Mouse (Mus musculus) hindbrain, embryonic 16.5 days (tissue): ENCODE results near the gene Ppl. TPM values are rescaled to one million over a fixed set of nuclear protein-coding genes. Genes with fewer than 3 reads are reported as not detected.

Experiments
- ATAC-seq: fragments of 200-750 bp; cut with Nextera tagmentation; 2 replicates; pipeline ENCODE4 v1.8.0; 2017; ENCODE audit warnings: moderate TSS enrichment, moderate library complexity
- H3K27ac ChIP-seq: fragments of 300-500 bp; sonication (generic); 2 replicates; pipeline ENCODE4 v1.5.1; 2014; ENCODE audit warnings: low read depth, mild to moderate bottlenecking, control low read depth, low read length, moderate library complexity
- H3K27me3 ChIP-seq: fragments of 300-500 bp; sonication (generic); replicated peaks from 2 replicates; pipeline ENCODE4 v1.6.1; 2014; ENCODE audit warnings: low read length; ENCODE audit not compliant: control insufficient read depth, insufficient read depth
- H3K36me3 ChIP-seq: fragments of 300-500 bp; sonication (generic); 2 replicates; pipeline ENCODE4 v1.6.1; 2014; ENCODE audit warnings: mild to moderate bottlenecking, low read length, moderate library complexity, mixed read lengths; ENCODE audit not compliant: control insufficient read depth, insufficient read depth
- H3K4me1 ChIP-seq: fragments of 300-500 bp; sonication (generic); 2 replicates; pipeline ENCODE4 v1.6.1; 2014; ENCODE audit warnings: low read depth, low read length; ENCODE audit not compliant: control insufficient read depth, insufficient read depth
- H3K4me2 ChIP-seq: fragments of 300-500 bp; sonication (generic); 2 replicates; pipeline ENCODE4 v1.6.1; 2014; ENCODE audit warnings: mild to moderate bottlenecking, low read length, control low read depth, moderate library complexity
- H3K4me3 ChIP-seq: fragments of 300-500 bp; sonication (generic); 2 replicates; pipeline ENCODE4 v1.5.1; 2014; ENCODE audit warnings: mild to moderate bottlenecking, low read length, control low read depth, moderate library complexity
- H3K9ac ChIP-seq: fragments of 300-500 bp; sonication (generic); 2 replicates; pipeline ENCODE4 v1.6.1; 2014; ENCODE audit warnings: low read depth, mild to moderate bottlenecking, control low read depth, low read length, moderate library complexity
- H3K9me3 ChIP-seq: fragments of 300-500 bp; sonication (generic); 2 replicates; pipeline ENCODE4 v1.6.1; 2014; ENCODE audit warnings: mild to moderate bottlenecking, low read length, moderate library complexity; ENCODE audit not compliant: control insufficient read depth
- WGBS: fragments of 180-500 bp; shearing (Covaris S2); extraction: QIAGEN DNeasy Blood & Tissue Kit; methylation state at CpG from one replicate; pipeline ENCODE4 v1.1.7; 2014; 5-methylcytosine and 5-hydroxymethylcytosine counted together
- polyA plus RNA-seq: library from polyadenylated mRNA; unstranded; fragments of >200 nt; fragmentation: Nextera tagmentation; extraction: Ambion mirVana; gene quantifications from 2 replicates; pipeline ENCODE4 v1.2.1, GENCODE M21; 2015

The Ppl gene
- polyA plus RNA-seq, 1 experiment from 2014 or later, result 0.16 TPM

- no peaks in the 10 kb centered on the region for H3K27me3 ChIP-seq
- no peaks in the 10 kb centered on the region for H3K4me1 ChIP-seq
- no peak for ATAC-seq
- no peaks in the 10 kb centered on the region for H3K9me3 ChIP-seq
- 97% methylated on average over 7 of the region's 7 CpGs for WGBS
- no peak overlapping the region for H3K27ac ChIP-seq
- no peak overlapping the region for H3K4me2 ChIP-seq
- no peak overlapping the region for H3K4me3 ChIP-seq
- H3K36me3 ChIP-seq, result peaks cover 46% of the 10 kb centered on the region
- H3K9ac ChIP-seq, result no peak overlapping the region
Observed at GRCm38 (mm10) chr16:5071974-5072373, 60.2 kb downstream of the Ppl start.

- Histone ChIP-seq H3K4me2 (no peak overlapping the region), H3K4me3 (no peak overlapping the region), H3K27me3 (no peaks in the 10 kb centered on the region), H3K36me3 (peaks cover 43% of the 10 kb centered on the region), H3K9ac (no peak overlapping the region), H3K27ac (no peak overlapping the region), H3K9me3 (no peaks in the 10 kb centered on the region), H3K4me1 (no peaks in the 10 kb centered on the region)
- WGBS, result 87% methylated on average over 3 of the region's 3 CpGs
- ATAC-seq, result no peak
Observed at GRCm38 (mm10) chr16:5070321-5070720, 61.9 kb downstream of the Ppl start.

- no peak overlapping the region for H3K9ac ChIP-seq
- no peak for ATAC-seq
- H3K4me3 ChIP-seq, result no peak overlapping the region
- 97% methylated on average over 4 of the region's 4 CpGs for WGBS
- no peaks in the 10 kb centered on the region for H3K4me1 ChIP-seq
- no peak overlapping the region for H3K4me2 ChIP-seq
- H3K27ac ChIP-seq, result no peak overlapping the region
- no peaks in the 10 kb centered on the region for H3K27me3 ChIP-seq
- H3K36me3 ChIP-seq, result peaks cover 28% of the 10 kb centered on the region
- no peaks in the 10 kb centered on the region for H3K9me3 ChIP-seq
Observed at GRCm38 (mm10) chr16:5063472-5063871, 68.7 kb downstream of the Ppl start.

GRCm38 (mm10) chr16:5058114-5058513, 74.1 kb downstream of the Ppl start:
- H3K9me3 ChIP-seq, result no peaks in the 10 kb centered on the region
- H3K4me3 ChIP-seq, result no peak overlapping the region
- H3K4me1 ChIP-seq, result no peaks in the 10 kb centered on the region
- H3K36me3 ChIP-seq, result peaks cover 9% of the 10 kb centered on the region
- 94% methylated on average over 1 of the region's 1 CpGs for WGBS
- H3K27ac ChIP-seq, result no peak overlapping the region
- ATAC-seq, result no peak
- H3K27me3 ChIP-seq, result no peaks in the 10 kb centered on the region
- H3K9ac ChIP-seq, result no peak overlapping the region
- H3K4me2 ChIP-seq, result no peak overlapping the region

GRCm38 (mm10) chr16:5050251-5051110, 81.7 kb downstream of the Ppl start:
- no peaks in the 10 kb centered on the region for H3K9me3 ChIP-seq
- WGBS, result under 1% methylated on average over 78 of the region's 78 CpGs
- ATAC-seq, result peak; percentile 83
- peak overlapping the region; percentile 91 for H3K27ac ChIP-seq
- H3K9ac ChIP-seq, result peak overlapping the region; percentile 74
- peak overlapping the region; percentile 62 for H3K4me2 ChIP-seq
- peak overlapping the region; percentile 94 for H3K4me3 ChIP-seq
- peaks cover 26% of the 10 kb centered on the region for H3K4me1 ChIP-seq
- H3K36me3 ChIP-seq, result peaks cover 11% of the 10 kb centered on the region
- no peaks in the 10 kb centered on the region for H3K27me3 ChIP-seq

GRCm38 (mm10) chr16:5049774-5050234, 82.4 kb downstream of the Ppl start, which contains the start of the genes Glyr1 and Ubn1:
Glyr1 (minus strand) TSS chr16:5049863.
Ubn1 (plus strand) TSS chr16:5050057.
- whole genome bisulfite sequencing, result 0% methylated on average over 51 of the region's 56 CpGs
- H3K4me3 ChIP-seq, result peak within 1 kb of the TSS; percentile 94
- H3K27me3 ChIP-seq, result no peaks in the 10 kb centered on the region
- peak within 1 kb of the TSS; percentile 89 for H3K4me2 ChIP-seq
- H3K9ac ChIP-seq, result peak within 1 kb of the TSS; percentile 81
- H3K27ac ChIP-seq, result peak within 1 kb of the TSS; percentile 91
- H3K9me3 ChIP-seq, result no peaks in the 10 kb centered on the region
- H3K4me1 ChIP-seq, result peaks cover 26% of the 10 kb centered on the region
- peaks cover 11% of the 10 kb centered on the region for H3K36me3 ChIP-seq
- ATAC-seq, result peak; percentile 100

GRCm38 (mm10) chr16:5049182-5049773, 82.9 kb downstream of the Ppl start:
- peak overlapping the region; percentile 94 for H3K4me3 ChIP-seq
- H3K9me3 ChIP-seq, result no peaks in the 10 kb centered on the region
- peak; percentile 65 for ATAC-seq
- peaks cover 26% of the 10 kb centered on the region for H3K4me1 ChIP-seq
- under 1% methylated on average over 38 of the region's 38 CpGs for WGBS
- peaks cover 13% of the 10 kb centered on the region for H3K36me3 ChIP-seq
- H3K27ac ChIP-seq, result peak overlapping the region; percentile 90
- no peaks in the 10 kb centered on the region for H3K27me3 ChIP-seq
- peak overlapping the region; percentile 81 for H3K9ac ChIP-seq
- peak overlapping the region; percentile 89 for H3K4me2 ChIP-seq

- 96% methylated on average over 3 of the region's 3 CpGs for WGBS
- H3K36me3 ChIP-seq, result peaks cover 19% of the 10 kb centered on the region
- H3K4me2 ChIP-seq, result no peak overlapping the region
- H3K9me3 ChIP-seq, result no peaks in the 10 kb centered on the region
- ATAC-seq, result no peak
- no peak overlapping the region for H3K9ac ChIP-seq
- H3K4me3 ChIP-seq, result no peak overlapping the region
- H3K4me1 ChIP-seq, result peaks cover 16% of the 10 kb centered on the region
- no peaks in the 10 kb centered on the region for H3K27me3 ChIP-seq
- no peak overlapping the region for H3K27ac ChIP-seq
Observed at GRCm38 (mm10) chr16:5045322-5045721, 86.9 kb downstream of the Ppl start.

GRCm38 (mm10) chr16:5036649-5037234, 95.5 kb downstream of the Ppl start:
- 74% methylated on average over 5 of the region's 5 CpGs for WGBS
- H3K4me3 ChIP-seq, result no peak overlapping the region
- H3K4me2 ChIP-seq, result no peak overlapping the region
- no peaks in the 10 kb centered on the region for H3K27me3 ChIP-seq
- ATAC-seq, result no peak
- no peaks in the 10 kb centered on the region for H3K4me1 ChIP-seq
- H3K36me3 ChIP-seq, result peaks cover 55% of the 10 kb centered on the region
- H3K9me3 ChIP-seq, result no peaks in the 10 kb centered on the region
- no peak overlapping the region for H3K9ac ChIP-seq
- H3K27ac ChIP-seq, result no peak overlapping the region
